Mouse (Mus musculus) intestine, embryonic 16.5 days (tissue): ENCODE results near the gene Oaz1. TPM values are rescaled to one million over a fixed set of nuclear protein-coding genes. Genes with fewer than 3 reads are reported as not detected.
A peak's percentile ranks its signal among the peaks of the same experiment; 100 is the strongest.

Source experiments
- ATAC-seq: fragments of 200-750 bp; cut with Nextera tagmentation; 2 replicates; pipeline ENCODE4 v1.8.0; 2017; ENCODE audit warnings: moderate TSS enrichment, moderate library complexity
- H3K27ac ChIP-seq: fragments of 300-500 bp; sonication (generic); 2 replicates; pipeline ENCODE4 v1.5.1; 2014; ENCODE audit warnings: mild to moderate bottlenecking, low read length
- H3K27me3 ChIP-seq: fragments of 300-500 bp; sonication (generic); replicated peaks from 2 replicates; pipeline ENCODE4 v1.6.1; 2014; ENCODE audit warnings: low read length, control low read depth, mixed read lengths; ENCODE audit not compliant: control insufficient read depth, insufficient read depth
- H3K36me3 ChIP-seq: fragments of 300-500 bp; sonication (generic); 2 replicates; pipeline ENCODE4 v1.6.1; 2014; ENCODE audit warnings: low read length, control low read depth; ENCODE audit not compliant: control insufficient read depth, insufficient read depth
- H3K4me1 ChIP-seq: fragments of 300-500 bp; sonication (generic); 2 replicates; pipeline ENCODE4 v1.6.1; 2014; ENCODE audit warnings: low read length, control low read depth, mixed read lengths; ENCODE audit not compliant: control insufficient read depth, insufficient read depth
- H3K4me2 ChIP-seq: fragments of 300-500 bp; sonication (generic); 2 replicates; pipeline ENCODE4 v1.6.1; 2014; ENCODE audit warnings: low read depth, low read length, control low read depth
- H3K4me3 ChIP-seq: fragments of 300-500 bp; sonication (generic); 2 replicates; pipeline ENCODE4 v1.5.1; 2014; ENCODE audit warnings: mild to moderate bottlenecking, low read length
- H3K9ac ChIP-seq: fragments of 300-500 bp; sonication (generic); 2 replicates; pipeline ENCODE4 v1.6.1; 2014; ENCODE audit warnings: low read depth, low read length
- H3K9me3 ChIP-seq: fragments of 300-500 bp; sonication (generic); 2 replicates; pipeline ENCODE4 v1.6.1; 2016; ENCODE audit warnings: low read length, control low read depth; ENCODE audit not compliant: control insufficient read depth
- WGBS: fragments of 180-500 bp; shearing (Covaris S2); extraction: QIAGEN DNeasy Blood & Tissue Kit; methylation state at CpG from one replicate; pipeline ENCODE4 v1.1.7; 2014; 5-methylcytosine and 5-hydroxymethylcytosine counted together
- polyA plus RNA-seq: library from polyadenylated mRNA; unstranded; fragments of >200 nt; fragmentation: Nextera tagmentation; extraction: Ambion mirVana; gene quantifications from 2 replicates; pipeline ENCODE4 v1.2.1, GENCODE M21; 2015

The Oaz1 gene
- polyA plus RNA-seq, 1 experiment from 2014 or later, result 1,714 TPM

- ATAC-seq, result no peak
- no peak overlapping the region for H3K27ac ChIP-seq
- H3K36me3 ChIP-seq, result peaks cover 24% of the 10 kb centered on the region
Observed at GRCm38 (mm10) chr10:80802204-80802912, 24.1 kb upstream of the Oaz1 start.

GRCm38 (mm10) chr10:80802996-80803395 lies 23.5 kb upstream of the Oaz1 start:
- H3K9ac ChIP-seq, result no peak overlapping the region
- 92% methylated on average over 3 of the region's 3 CpGs for WGBS
- no peak overlapping the region for H3K4me3 ChIP-seq
- peaks cover 27% of the 10 kb centered on the region for H3K4me1 ChIP-seq
- no peak for ATAC-seq
- no peak overlapping the region for H3K27ac ChIP-seq
- H3K27me3 ChIP-seq, result 0 out of 2 replicates have a peak, but pooled peaks cover 3% of the 10 kb centered on the region
- H3K9me3 ChIP-seq, result no peaks in the 10 kb centered on the region
- H3K4me2 ChIP-seq, result no peak overlapping the region
- H3K36me3 ChIP-seq, result peaks cover 24% of the 10 kb centered on the region

More at GRCm38 (mm10) chr10:80802204-80802912, 24.1 kb upstream of the Oaz1 start:
- no peaks in the 10 kb centered on the region for H3K9me3 ChIP-seq
- no peak overlapping the region for H3K9ac ChIP-seq
- no peak overlapping the region for H3K4me3 ChIP-seq
- H3K4me1 ChIP-seq, result peaks cover 20% of the 10 kb centered on the region
- no peaks in the 10 kb centered on the region for H3K27me3 ChIP-seq
- H3K4me2 ChIP-seq, result no peak overlapping the region
- 83% methylated on average over 10 of the region's 10 CpGs for WGBS

- Histone ChIP-seq H3K27ac (no peak overlapping the region), H3K36me3 (peaks cover 24% of the 10 kb centered on the region), H3K4me1 (peaks cover 35% of the 10 kb centered on the region), H3K27me3 (0 out of 2 replicates have a peak, but pooled peaks cover 4% of the 10 kb centered on the region), H3K4me3 (no peak overlapping the region), H3K9me3 (no peaks in the 10 kb centered on the region), H3K9ac (no peak overlapping the region), H3K4me2 (no peak overlapping the region)
- no peak for ATAC-seq
- WGBS, result 100% methylated on average over 2 of the region's 2 CpGs
Observed at GRCm38 (mm10) chr10:80804340-80804739, 22.1 kb upstream of the Oaz1 start.

- Histone ChIP-seq H3K36me3 (peaks cover 24% of the 10 kb centered on the region), H3K4me2 (no peak within 1 kb of the TSS), H3K4me3 (no peak within 1 kb of the TSS), H3K4me1 (peaks cover 30% of the 10 kb centered on the region), H3K9me3 (no peaks in the 10 kb centered on the region), H3K27me3 (0 out of 2 replicates have a peak, but pooled peaks cover 4% of the 10 kb centered on the region), H3K27ac (no peak within 1 kb of the TSS), H3K9ac (no peak within 1 kb of the TSS)
- WGBS, result 66% methylated on average over 6 of the region's 6 CpGs
- no peak for ATAC-seq
Observed at GRCm38 (mm10) chr10:80804916-80805315, 21.5 kb upstream of the Oaz1 start, which contains the start of gene Amh. Gene Amh, plus strand, starts transcription at chr10:80805243.

- no peak overlapping the region for H3K27ac ChIP-seq
- WGBS, result 70% methylated on average over 5 of the region's 5 CpGs
- no peaks in the 10 kb centered on the region for H3K9me3 ChIP-seq
- H3K27me3 ChIP-seq, result 0 out of 2 replicates have a peak, but pooled peaks cover 4% of the 10 kb centered on the region
- no peak overlapping the region for H3K9ac ChIP-seq
- H3K36me3 ChIP-seq, result peaks cover 24% of the 10 kb centered on the region
- H3K4me3 ChIP-seq, result no peak overlapping the region
- peaks cover 30% of the 10 kb centered on the region for H3K4me1 ChIP-seq
- ATAC-seq, result no peak
- no peak overlapping the region for H3K4me2 ChIP-seq
Observed at GRCm38 (mm10) chr10:80805322-80805721, 21.1 kb upstream of the Oaz1 start.

GRCm38 (mm10) chr10:80805925-80806324 lies 20.5 kb upstream of the Oaz1 start:
- WGBS, result 11% methylated on average over 3 of the region's 3 CpGs
- 0 out of 2 replicates have a peak, but pooled peaks cover 4% of the 10 kb centered on the region for H3K27me3 ChIP-seq
- no peak overlapping the region for H3K27ac ChIP-seq
- ATAC-seq, result peak; percentile 48
- no peak overlapping the region for H3K4me2 ChIP-seq
- H3K9me3 ChIP-seq, result no peaks in the 10 kb centered on the region
- peaks cover 24% of the 10 kb centered on the region for H3K36me3 ChIP-seq
- H3K4me1 ChIP-seq, result peaks cover 31% of the 10 kb centered on the region
- no peak overlapping the region for H3K9ac ChIP-seq
- no peak overlapping the region for H3K4me3 ChIP-seq

GRCm38 (mm10) chr10:80806341-80807056 lies 20.0 kb upstream of the Oaz1 start:
- 51% methylated on average over 34 of the region's 34 CpGs for WGBS
- peak overlapping the region; percentile 79 for H3K9ac ChIP-seq
- peaks cover 24% of the 10 kb centered on the region for H3K36me3 ChIP-seq
- peak overlapping the region; percentile 63 for H3K27ac ChIP-seq
- H3K4me3 ChIP-seq, result peak overlapping the region; percentile 55
- peak overlapping the region; percentile 96 for H3K4me2 ChIP-seq
- H3K9me3 ChIP-seq, result no peaks in the 10 kb centered on the region
- H3K27me3 ChIP-seq, result 0 out of 2 replicates have a peak, but pooled peaks cover 4% of the 10 kb centered on the region
- peaks cover 31% of the 10 kb centered on the region for H3K4me1 ChIP-seq
- peak; percentile 19; the same call in 1 of the 2 replicates for ATAC-seq

GRCm38 (mm10) chr10:80807057-80807627 lies 19.3 kb upstream of the Oaz1 start:
- peak; percentile 62 for ATAC-seq
- Histone ChIP-seq H3K4me1 (peaks cover 32% of the 10 kb centered on the region), H3K27ac (peak overlapping the region; percentile 63), H3K9me3 (no peaks in the 10 kb centered on the region), H3K4me2 (peak overlapping the region; percentile 96), H3K4me3 (peak overlapping the region; percentile 55), H3K27me3 (0 out of 2 replicates have a peak, but pooled peaks cover 4% of the 10 kb centered on the region), H3K36me3 (peaks cover 22% of the 10 kb centered on the region), H3K9ac (peak overlapping the region; percentile 79)
- WGBS, result 0% methylated on average over 58 of the region's 58 CpGs
